Mouse (Mus musculus): ENCODE measurements around the gene Grin2a.
"Not testable (repeated sequence)": the region's sequence is repeated elsewhere in the genome, so short reads cannot be mapped to it uniquely, and the experiment has no call there.

GRCm38 (mm10) chr16:9612596-9612995 lies 382.8 kb downstream of the Grin2a start:
- not testable (repeated sequence) for TF ChIP-seq POLR2A (IDR thresholded peaks at IDR 0.05; ENCODE audit: low read depth, low read length); CTCF (IDR thresholded peaks at IDR 0.05; ENCODE audit: extremely low read depth, insufficient read length, insufficient replicate concordance, low read depth, low read length)

All from small intestine, adult 2 months (tissue).